Mouse (Mus musculus) left cerebral cortex, postnatal 25 days (tissue): ENCODE data around the gene Ndufaf2. TPM values are rescaled to one million over a fixed set of nuclear protein-coding genes. Genes with fewer than 3 reads are reported as not detected.

Experiments used
- DNase-seq, 2 experiments: peaks; one replicate each; pipeline ENCODE4 v3.0.0; 2022; ENCODE audit warnings: low spot score in 2 of 2, mixed read lengths in 1 of 2
- intact Hi-C: fragments of 180-260 bp; cut with DNase I; formaldehyde crosslinking; loops from one replicate; pipeline ENCODE4 v1.15.1; 2025
- total RNA-seq, 2 experiments: library from RNA; stranded (reverse); gene quantifications; 2 replicates each; pipeline ENCODE4 v1.2.3; 2021

Gene Ndufaf2
- 10 to 100 TPM; 21.8 to 22.2 TPM for total RNA-seq

- intact Hi-C loops: loop anchor here (5.0 to 10.0 kb wide), 4 partner anchors 266 to 1046 kb away; no protein-coding TSS in a partner anchor
- peak; percentile 96 to 97 for DNase-seq
Measured at GRCm38 (mm10) chr13:108158465-108159240, at the start of gene Ndufaf2, which contains the start of gene Ercc8. Ndufaf2 (minus strand) TSS chr13:108158623. Ercc8 (plus strand) TSS chr13:108158731.

- intact Hi-C loops: no loop called here
- DNase-seq: no peak
Measured at GRCm38 (mm10) chr13:108208090-108208489, 49.7 kb upstream of the Ndufaf2 start.

GRCm38 (mm10) chr13:108207447-108207846 lies 49.0 kb upstream of the Ndufaf2 start:
- intact Hi-C loops: no loop called here
- DNase-seq: no peak

- intact Hi-C loops: no loop called here
- DNase-seq: no peak
Measured at GRCm38 (mm10) chr13:108204857-108205256, 46.4 kb upstream of the Ndufaf2 start.

- no peak for DNase-seq
- intact Hi-C loops: no loop called here
Measured at GRCm38 (mm10) chr13:108195474-108195873, 37.1 kb upstream of the Ndufaf2 start.

GRCm38 (mm10) chr13:108191074-108191720 lies 32.8 kb upstream of the Ndufaf2 start:
- peak; percentile 55 to 68 for DNase-seq
- intact Hi-C loops: loop anchor here (1.0 to 5.0 kb wide), 2 partner anchors 138 to 1021 kb away; no protein-coding TSS in a partner anchor

GRCm38 (mm10) chr13:108187994-108188393 lies 29.6 kb upstream of the Ndufaf2 start:
- DNase-seq: no peak
- intact Hi-C loops: no loop called here

- no peak for DNase-seq
Measured at GRCm38 (mm10) chr13:108185530-108185929, 27.1 kb upstream of the Ndufaf2 start.

GRCm38 (mm10) chr13:108184743-108185255 lies 26.4 kb upstream of the Ndufaf2 start:
- DNase-seq: no peak
- intact Hi-C loops: no loop called here

More at GRCm38 (mm10) chr13:108185530-108185929, 27.1 kb upstream of the Ndufaf2 start:
- intact Hi-C loops: no loop called here

GRCm38 (mm10) chr13:108180821-108181220 lies 22.4 kb upstream of the Ndufaf2 start:
- intact Hi-C loops: no loop called here
- DNase-seq: no peak

- DNase-seq: no peak
- intact Hi-C loops: no loop called here
Measured at GRCm38 (mm10) chr13:108179618-108180017, 21.2 kb upstream of the Ndufaf2 start.

- no peak for DNase-seq
- intact Hi-C loops: no loop called here
Measured at GRCm38 (mm10) chr13:108170511-108170910, 12.1 kb upstream of the Ndufaf2 start.

- intact Hi-C loops: no loop called here
- DNase-seq: no peak
Measured at GRCm38 (mm10) chr13:108170002-108170401, 11.6 kb upstream of the Ndufaf2 start.

GRCm38 (mm10) chr13:108164621-108165020 lies 6.2 kb upstream of the Ndufaf2 start:
- no peak for DNase-seq
- intact Hi-C loops: no loop called here

GRCm38 (mm10) chr13:108163912-108164311 lies 5.5 kb upstream of the Ndufaf2 start:
- DNase-seq: no peak
- intact Hi-C loops: no loop called here

GRCm38 (mm10) chr13:108159963-108160362 lies 1.5 kb upstream of the Ndufaf2 start:
- intact Hi-C loops: loop anchor here (5.0 to 10.0 kb wide), 4 partner anchors 268 to 1048 kb away; no protein-coding TSS in a partner anchor
- no peak for DNase-seq

GRCm38 (mm10) chr13:108159241-108159575 lies 785 bp upstream of the Ndufaf2 start:
- DNase-seq: no peak
- intact Hi-C loops: loop anchor here (5.0 to 10.0 kb wide), 4 partner anchors 267 to 1047 kb away; no protein-coding TSS in a partner anchor

GRCm38 (mm10) chr13:108157732-108158464 lies 525 bp downstream of the Ndufaf2 start:
- no peak for DNase-seq
- intact Hi-C loops: loop anchor here (5.0 to 10.0 kb wide), 4 partner anchors 266 to 1046 kb away; no protein-coding TSS in a partner anchor

- intact Hi-C loops: loop anchor here (5.0 to 10.0 kb wide), 4 partner anchors 265 to 1045 kb away; no protein-coding TSS in a partner anchor
- DNase-seq: no peak
Measured at GRCm38 (mm10) chr13:108157156-108157555, 1.3 kb downstream of the Ndufaf2 start.
